7 mouse cellular contexts compared by ENCODE assay signal in the genomic region with DNA sequence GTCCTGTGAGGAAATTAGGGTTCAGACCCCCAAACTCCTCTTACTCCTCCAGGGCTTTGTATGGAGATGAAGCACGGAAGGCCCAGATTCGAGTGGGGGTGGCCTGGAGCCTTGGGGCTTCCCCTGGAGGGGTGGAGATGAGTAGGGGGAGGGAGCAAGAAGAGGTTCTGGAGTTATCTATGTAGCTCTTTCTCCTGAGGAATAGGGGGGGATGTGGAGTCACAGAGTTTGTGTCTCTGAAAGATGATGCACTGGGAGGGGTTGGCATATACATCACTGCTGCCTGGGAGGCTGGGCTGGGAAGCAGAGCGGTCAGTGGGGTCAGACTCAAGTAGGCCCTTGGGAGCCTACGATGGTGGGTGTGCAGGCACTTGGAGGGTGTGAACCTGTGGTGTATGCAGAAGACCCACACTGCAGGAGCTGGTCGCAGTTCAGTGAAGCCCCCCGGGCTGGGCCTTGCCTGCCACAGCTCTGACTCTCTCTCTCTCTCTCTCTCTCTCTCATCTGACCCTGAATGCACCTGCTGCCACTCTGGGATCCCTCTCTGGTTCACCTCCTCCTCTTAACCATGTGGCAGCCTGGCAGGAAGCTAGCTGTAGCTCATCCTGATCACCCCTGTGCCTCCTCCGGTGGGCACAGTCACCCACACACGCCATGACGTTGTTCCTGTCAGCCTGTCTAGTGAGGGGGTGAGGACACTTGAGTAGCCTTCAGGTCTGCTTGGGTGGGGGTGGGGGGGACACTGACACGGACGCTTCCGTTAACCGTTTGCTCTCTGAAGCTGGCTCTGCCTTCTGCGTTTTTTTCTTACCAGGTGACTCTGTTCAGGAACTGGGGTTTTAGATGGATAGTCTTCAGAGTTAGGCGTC. TPM values are rescaled to one million over a fixed set of nuclear protein-coding genes. Genes with fewer than 3 reads are reported as not detected.
DNase-seq lines count a peak whose midpoint lies in the region; ATAC-seq and TF ChIP-seq lines count a peak whose summit lies in the region.

No protein-coding gene starts in this region.

- WGBS in lung, embryonic 14.5 days, result 22% methylated on average over 15 of the region's 15 CpGs
- 38% methylated on average over 15 of the region's 15 CpGs for WGBS in intestine, embryonic 15.5 days
- WGBS in midbrain, embryonic 12.5 days, result 58% methylated on average over 15 of the region's 15 CpGs

- TF ChIP-seq CTCF in lung, embryonic 14.5 days (IDR thresholded peaks at IDR 0.05; ENCODE audit: low read depth), result no peak

- peak overlapping the region; percentile 76 for H3K4me3 ChIP-seq in lung, embryonic 14.5 days (ENCODE audit: low read depth, low read length)
- peak overlapping the region; percentile 82 for H3K4me3 ChIP-seq in intestine, embryonic 15.5 days (replicated peaks)
- no peak overlapping the region for H3K4me3 ChIP-seq in midbrain, embryonic 12.5 days

- H3K9ac ChIP-seq in lung, embryonic 14.5 days, result peak overlapping the region; percentile 83
- H3K9ac ChIP-seq in intestine, embryonic 15.5 days, result peak overlapping the region; percentile 79
- no peak overlapping the region for H3K9ac ChIP-seq in midbrain, embryonic 12.5 days (replicated peaks)

- peak overlapping the region; percentile 94 for H3K4me2 ChIP-seq in lung, embryonic 14.5 days
- peak overlapping the region; percentile 78 for H3K4me2 ChIP-seq in intestine, embryonic 15.5 days (replicated peaks)
- 0 out of 2 replicates have a peak overlapping the region, but pooled peaks have one; percentile 19 for H3K4me2 ChIP-seq in midbrain, embryonic 12.5 days (replicated peaks)

- H3K9me3 ChIP-seq in lung, embryonic 14.5 days (ENCODE audit: low read depth, low read length), result no peaks in the 10 kb centered on the region
- H3K9me3 ChIP-seq in intestine, embryonic 15.5 days, result no peaks in the 10 kb centered on the region
- no peaks in the 10 kb centered on the region for H3K9me3 ChIP-seq in midbrain, embryonic 12.5 days

- no peak for DNase-seq in lung, embryonic 14.5 days
- DNase-seq in lung, postnatal 25 days (ENCODE audit: low spot score), result no peak
- DNase-seq in cerebellum, postnatal 25 days, result peak; percentile 45 to 50
- DNase-seq in right cerebral cortex, postnatal 10 days (ENCODE audit: low spot score in 2 of 2), result no peak
- no peak for DNase-seq in left cerebral cortex, postnatal 4 days

- H3K36me3 ChIP-seq in lung, embryonic 14.5 days (ENCODE audit: insufficient read depth), result no peaks in the 10 kb centered on the region; the same call in 1 of the 2 replicates
- H3K36me3 ChIP-seq in intestine, embryonic 15.5 days, result no peaks in the 10 kb centered on the region
- no peaks in the 10 kb centered on the region for H3K36me3 ChIP-seq in midbrain, embryonic 12.5 days

- intact Hi-C loops in left cerebral cortex, postnatal 4 days (cut with DNase I), result no loop called here

- peaks cover 71% of the 10 kb centered on the region for H3K4me1 ChIP-seq in lung, embryonic 14.5 days (ENCODE audit: insufficient read depth)
- peaks cover 88% of the 10 kb centered on the region for H3K4me1 ChIP-seq in intestine, embryonic 15.5 days (replicated peaks)
- peaks cover 81% of the 10 kb centered on the region for H3K4me1 ChIP-seq in midbrain, embryonic 12.5 days

- no peaks in the 10 kb centered on the region for H3K27me3 ChIP-seq in lung, embryonic 14.5 days (ENCODE audit: insufficient read depth, low read length)
- H3K27me3 ChIP-seq in intestine, embryonic 15.5 days (replicated peaks), result no peaks in the 10 kb centered on the region
- H3K27me3 ChIP-seq in midbrain, embryonic 12.5 days, result peaks cover 52% of the 10 kb centered on the region

- peak overlapping the region; percentile 99 for H3K27ac ChIP-seq in lung, embryonic 14.5 days (ENCODE audit: low read depth)
- peak overlapping the region; percentile 96; the same call in 1 of the 2 replicates for H3K27ac ChIP-seq in intestine, embryonic 15.5 days
- H3K27ac ChIP-seq in midbrain, embryonic 12.5 days (replicated peaks), result no peak overlapping the region

- no peak for ATAC-seq in lung, embryonic 14.5 days (ENCODE audit: insufficient read depth)
- no peak for ATAC-seq in intestine, embryonic 15.5 days
- ATAC-seq in midbrain, embryonic 12.5 days (ENCODE audit: low FRiP score, low read depth), result no peak

RNA-seq across cellular contexts. Expression of a gene that starts 11.7 kb away (rescaled TPM):
- 43.2 and 45.3 TPM in 2 replicates for polyA plus RNA-seq in lung, embryonic 14.5 days (2014; fragmentation: Nextera tagmentation; extraction: Ambion mirVana)
- 30.7 and 31.5 TPM in 2 replicates for polyA plus RNA-seq in intestine, embryonic 15.5 days (2015; fragmentation: Nextera tagmentation; extraction: Ambion mirVana)
- 15.5 and 17.3 TPM in 2 replicates for polyA plus RNA-seq in midbrain, embryonic 12.5 days (2016; fragmentation: Nextera tagmentation; extraction: Ambion mirVana)
- 10 to 100 TPM; 20.3 to 21.5 TPM for total RNA-seq in left cerebral cortex, postnatal 4 days (2021)

RNA-seq across cellular contexts. Expression of a gene that starts 31.7 kb away (rescaled TPM):
- 47.0 and 48.1 TPM in 2 replicates for polyA plus RNA-seq in lung, embryonic 14.5 days (2014; fragmentation: Nextera tagmentation; extraction: Ambion mirVana)
- polyA plus RNA-seq in intestine, embryonic 15.5 days (2015; fragmentation: Nextera tagmentation; extraction: Ambion mirVana), result 24.0 and 26.7 TPM in 2 replicates
- polyA plus RNA-seq in midbrain, embryonic 12.5 days (2016; fragmentation: Nextera tagmentation; extraction: Ambion mirVana), result 28.3 and 29.0 TPM in 2 replicates
- total RNA-seq in left cerebral cortex, postnatal 4 days (2021), result 1 to 10 TPM; 1.4 to 1.8 TPM

RNA-seq across cellular contexts. Expression of a gene that starts 43.5 kb away (rescaled TPM):
- 0.31 TPM in 1 of 2 replicates, not detected in the other for polyA plus RNA-seq in lung, embryonic 14.5 days (2014; fragmentation: Nextera tagmentation; extraction: Ambion mirVana)
- 0.20 and 0.35 TPM in 2 replicates for polyA plus RNA-seq in intestine, embryonic 15.5 days (2015; fragmentation: Nextera tagmentation; extraction: Ambion mirVana)
- polyA plus RNA-seq in midbrain, embryonic 12.5 days (2016; fragmentation: Nextera tagmentation; extraction: Ambion mirVana), result 0.67 and 0.80 TPM in 2 replicates
- total RNA-seq in left cerebral cortex, postnatal 4 days (2021), result 1 to 10 TPM; 2.2 to 3.4 TPM

Comparison
In these comparisons a context has a peak if more than half of its experiments do, and no peak if none do; other contexts are left out.
1. DNase-seq: peak in cerebellum, postnatal 25 days (2 of 2); none in lung, embryonic 14.5 days (single experiment), lung, postnatal 25 days (single experiment), right cerebral cortex, postnatal 10 days (0 of 2) and left cerebral cortex, postnatal 4 days (single experiment).
2. H3K4me2 ChIP-seq: peak in every context shown above with its lines; median percentile 94 in lung, embryonic 14.5 days; 78 in intestine, embryonic 15.5 days; 19 in midbrain, embryonic 12.5 days.